Mouse (Mus musculus) stomach, adult 2 months (tissue): Measurements from ENCODE around the gene Xylb. TPM values are rescaled to one million over a fixed set of nuclear protein-coding genes. Genes with fewer than 3 reads are reported as not detected.

Experiments used
- polyA plus RNA-seq: library from polyadenylated mRNA; depleted of rRNA; stranded (reverse); fragments of >200 nt; gene quantifications from 2 replicates; pipeline ENCODE4 v1.2.3, GENCODE M21; 2012; rRNA removed

Gene Xylb
- 2.9 TPM in 2 replicates for polyA plus RNA-seq

DNA sequence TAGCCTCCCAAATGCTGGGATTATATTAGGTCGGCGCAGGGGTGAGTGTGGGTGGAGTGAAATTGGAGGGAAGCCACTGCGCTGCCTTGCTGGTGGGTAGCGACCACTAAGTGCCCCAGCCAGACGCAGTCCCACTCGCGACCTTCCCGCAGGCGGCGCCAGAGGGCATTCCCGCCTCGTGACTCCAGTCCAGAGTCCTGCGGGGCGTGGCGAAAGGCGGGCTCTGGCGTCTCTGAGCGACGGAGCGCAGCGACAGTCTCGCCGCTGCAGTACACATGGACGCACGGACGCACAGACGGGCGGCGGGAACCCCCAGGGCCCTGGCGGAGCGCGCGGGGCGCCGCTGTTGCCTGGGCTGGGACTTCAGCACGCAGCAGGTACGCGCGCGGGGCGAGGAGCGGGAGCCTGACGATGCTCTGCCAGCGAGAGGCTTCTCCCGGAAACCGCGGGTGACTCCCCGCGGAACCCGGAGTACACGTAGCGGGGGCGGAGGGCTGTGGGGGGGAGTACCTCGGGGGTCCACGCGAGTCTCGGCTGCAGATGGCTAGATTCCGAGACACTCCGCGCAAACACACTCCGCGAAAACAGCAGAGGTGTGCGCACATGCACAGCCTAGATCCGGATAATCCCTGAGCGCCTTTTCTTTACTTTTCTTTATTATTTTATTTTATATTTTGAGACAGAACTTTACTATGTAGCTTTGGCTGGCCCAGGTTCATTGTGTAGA is at the start of gene Xylb:
Gene Xylb, plus strand, starts transcription at position 51 of the 727 bp plus-strand sequence.

DNA sequence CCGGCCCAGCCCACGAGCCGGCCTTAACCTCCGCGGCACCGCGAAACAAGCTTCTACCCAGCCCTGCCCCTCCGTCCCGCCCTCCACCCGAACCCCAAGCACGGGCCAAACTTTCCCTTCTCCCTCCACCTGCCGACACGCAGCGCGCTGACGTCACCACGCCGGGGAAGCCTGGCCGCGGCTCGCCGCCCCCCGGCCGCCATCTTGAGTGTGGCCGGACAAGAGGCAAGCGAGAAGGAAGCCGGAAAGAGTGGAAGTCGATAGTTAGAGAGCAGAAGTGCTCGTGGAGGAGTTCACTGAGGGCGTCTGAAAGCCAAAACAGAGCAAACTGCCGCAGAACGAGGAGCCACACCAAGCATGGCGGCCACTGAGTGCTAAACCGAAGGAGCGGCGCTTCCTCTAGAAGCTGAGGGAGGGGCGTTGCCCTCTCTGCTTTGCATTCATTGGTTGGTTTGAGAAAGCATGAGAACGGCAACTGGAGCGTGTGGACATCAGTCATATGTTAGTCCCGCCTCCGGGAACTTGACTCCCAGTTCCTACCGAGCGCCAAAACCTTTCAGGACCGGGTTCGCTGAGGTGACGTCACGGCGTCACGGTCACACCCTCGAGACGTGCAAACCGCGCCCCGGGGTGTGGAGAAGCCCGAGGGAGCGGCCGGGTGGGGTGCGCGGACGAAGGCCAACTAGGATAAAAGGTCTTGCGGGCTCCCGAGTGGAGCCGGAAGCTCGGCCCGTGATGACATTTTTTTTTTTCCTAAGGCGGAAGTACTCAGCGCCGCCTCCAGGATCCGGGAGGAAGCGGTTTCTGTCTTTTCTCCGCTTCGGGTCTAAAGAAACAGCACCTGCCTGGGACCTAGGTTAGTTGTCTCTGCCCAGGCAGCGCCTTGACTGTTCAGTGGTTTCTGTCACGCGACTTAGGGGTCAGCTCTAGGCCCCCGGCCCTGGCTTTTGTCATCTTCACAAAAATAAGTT is 34.6 kb upstream of the Xylb start, which contains the start of gene Oxsr1:
Gene Oxsr1, minus strand, starts transcription at position 139 of the 971 bp plus-strand sequence.

DNA sequence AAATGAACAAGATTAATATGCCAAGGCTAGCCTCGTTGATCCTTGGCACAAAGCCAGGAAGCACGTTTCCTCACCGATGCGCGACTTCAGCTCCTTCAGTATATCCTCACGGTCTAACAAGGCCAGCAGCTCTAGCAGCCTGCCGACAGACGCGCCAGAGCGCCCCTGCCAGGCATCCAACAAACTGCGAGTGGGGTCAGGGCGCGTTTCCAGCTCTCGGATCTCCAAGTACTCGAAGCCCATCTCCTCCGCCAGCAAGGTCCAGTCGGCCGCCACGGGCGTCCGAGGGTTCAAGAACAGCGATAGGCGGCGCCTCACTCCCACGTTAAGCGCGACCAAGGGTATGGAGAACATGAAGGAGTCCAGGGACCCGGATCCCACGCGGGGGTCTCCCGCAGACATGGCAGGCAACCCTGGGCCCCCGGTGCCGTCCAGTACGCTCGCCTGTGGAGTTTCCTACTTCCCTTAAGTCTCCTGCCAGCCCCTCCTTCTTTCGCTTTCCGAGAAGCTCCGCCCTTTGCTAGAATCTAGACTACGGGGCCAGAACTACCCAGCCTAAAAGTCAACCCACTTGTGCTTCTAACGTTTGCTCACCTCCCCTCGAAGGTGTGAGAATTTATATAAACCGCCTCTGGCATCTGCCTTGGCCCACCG is 17.5 kb upstream of the Xylb start, which contains the start of gene Acaa1a:
Gene Acaa1a, plus strand, starts transcription at position 119 of the 654 bp plus-strand sequence.

DNA sequence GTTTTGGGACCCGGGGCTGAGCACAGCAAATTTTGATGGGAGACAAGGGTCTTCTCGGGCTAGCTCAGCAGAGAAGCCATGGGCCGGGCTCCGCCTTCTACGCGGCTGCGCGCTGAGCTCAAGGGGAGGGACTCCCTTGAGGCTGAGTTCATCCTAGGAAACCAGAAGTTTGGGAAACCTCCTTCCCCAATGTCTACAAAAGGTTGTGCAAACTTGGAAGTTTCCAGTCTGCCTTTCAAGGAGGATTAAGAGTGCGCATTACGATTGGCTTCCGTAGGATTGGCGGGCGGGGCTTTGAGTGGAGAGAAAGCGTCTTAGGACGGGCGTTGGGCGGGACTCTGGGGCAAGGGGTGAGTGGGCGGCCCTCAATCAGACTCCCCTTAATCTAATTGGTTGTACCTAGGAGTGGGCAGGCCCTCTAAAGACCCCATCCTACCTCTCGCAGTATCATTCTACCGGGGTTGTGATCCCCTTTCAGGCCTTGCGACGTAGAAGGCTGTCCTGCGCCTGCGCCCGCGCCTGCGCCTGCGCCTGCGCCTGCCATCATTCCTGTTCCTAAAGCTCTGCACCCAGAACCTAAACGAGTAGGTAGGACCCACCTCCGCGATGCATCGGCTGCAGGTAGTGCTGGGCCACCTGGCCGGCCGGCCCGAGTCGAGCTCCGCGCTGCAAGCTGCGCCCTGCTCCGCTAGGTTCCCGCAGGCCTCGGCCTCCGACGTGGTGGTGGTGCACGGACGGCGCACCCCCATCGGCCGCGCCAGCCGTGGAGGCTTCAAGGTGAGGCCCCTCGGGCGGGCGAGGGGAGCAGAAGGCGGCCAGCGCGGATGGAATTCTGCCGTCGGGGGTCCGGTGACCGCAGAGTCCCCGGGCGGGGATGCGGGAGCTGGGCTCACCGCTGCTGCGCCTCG is 16.0 kb upstream of the Xylb start, which contains the start of gene Myd88:
Gene Myd88, minus strand, starts transcription at position 503 of the 908 bp plus-strand sequence.

DNA sequence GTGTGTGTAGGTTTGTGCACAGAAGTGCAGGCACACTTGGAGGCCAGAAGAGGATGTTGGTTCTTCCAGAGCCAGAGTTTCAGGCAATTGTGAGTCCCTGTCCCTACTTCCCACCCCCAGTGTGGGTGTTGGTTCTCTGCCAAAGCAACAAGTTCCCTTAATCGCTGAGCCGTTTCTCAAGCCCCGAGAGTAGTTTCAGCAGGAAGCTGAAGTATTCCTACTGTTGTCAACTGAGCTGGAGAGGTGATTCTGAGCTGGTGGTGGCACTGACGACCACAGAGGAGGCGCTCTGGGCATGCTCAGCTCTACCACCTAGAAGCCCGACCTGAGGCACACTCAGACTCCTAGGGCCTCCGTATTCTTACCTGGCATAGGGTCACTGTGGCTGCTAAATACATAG is 8.1 kb downstream of the Xylb start, which contains the start of gene Slc22a14:
Gene Slc22a14, minus strand, starts transcription at position 270 of the 400 bp plus-strand sequence.

DNA sequence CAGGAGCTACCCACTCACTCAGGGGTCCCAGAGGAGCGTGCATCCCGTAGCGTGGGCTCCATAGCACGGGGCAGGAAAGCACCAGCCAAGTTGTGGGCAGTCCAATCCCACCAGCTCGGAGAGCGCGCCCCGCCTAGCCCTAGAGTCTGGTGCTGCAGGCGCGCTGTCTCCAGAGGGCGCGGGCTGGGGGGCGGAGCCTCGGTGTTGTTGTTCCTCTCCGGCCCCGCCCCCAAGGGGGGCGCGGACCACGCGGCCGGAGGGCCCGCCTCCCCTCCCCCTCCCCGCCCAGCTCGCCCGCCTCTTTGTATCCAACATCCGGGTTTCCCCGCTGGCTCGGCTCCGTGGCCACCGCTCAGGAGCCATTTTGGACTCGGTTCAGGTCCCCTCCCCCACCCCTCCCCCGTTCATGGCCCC is 44.6 kb downstream of the Xylb start, which contains the start of gene Acvr2b:
Gene Acvr2b, plus strand, starts transcription at position 318 of the 414 bp plus-strand sequence.

Other genes with a start within 250 kb of the Xylb start
- 3.7 and 4.9 TPM in 2 replicates for gene Acaa1b, start 200.3 kb upstream of the Xylb start, polyA plus RNA-seq
- not detected in 2 replicates for gene Gm47289, start 198.2 kb upstream of the Xylb start, polyA plus RNA-seq
- not detected in 2 replicates for gene Slc22a13, start 148.3 kb upstream of the Xylb start, polyA plus RNA-seq
- 4.1 and 5.6 TPM in 2 replicates for gene Oxsr1, start 35.0 kb upstream of the Xylb start, polyA plus RNA-seq
- 248 and 519 TPM in 2 replicates for gene Acaa1a, start 17.7 kb upstream of the Xylb start, polyA plus RNA-seq
- 10.9 and 14.1 TPM in 2 replicates for gene Myd88, start 16.0 kb upstream of the Xylb start, polyA plus RNA-seq
- not detected in 2 replicates for gene Slc22a14, start 8.2 kb downstream of the Xylb start, polyA plus RNA-seq
- gene Acvr2b, start 44.7 kb downstream of the Xylb start, polyA plus RNA-seq = 1.5 and 2.4 TPM in 2 replicates
- 1.3 and 2.4 TPM in 2 replicates for gene Exog, start 87.6 kb downstream of the Xylb start, polyA plus RNA-seq
- 0.19 and 0.26 TPM in 2 replicates for gene Scn5a, start 221.6 kb downstream of the Xylb start, polyA plus RNA-seq